Mouse (Mus musculus): ENCODE measurements at regions not wholly inside any gene's neighbourhood (a gene's known extent, or its start where the extent isn't known, plus 50 kb on each side); places are given as distances from the start of the nearest gene placed in this dataset.

DNA sequence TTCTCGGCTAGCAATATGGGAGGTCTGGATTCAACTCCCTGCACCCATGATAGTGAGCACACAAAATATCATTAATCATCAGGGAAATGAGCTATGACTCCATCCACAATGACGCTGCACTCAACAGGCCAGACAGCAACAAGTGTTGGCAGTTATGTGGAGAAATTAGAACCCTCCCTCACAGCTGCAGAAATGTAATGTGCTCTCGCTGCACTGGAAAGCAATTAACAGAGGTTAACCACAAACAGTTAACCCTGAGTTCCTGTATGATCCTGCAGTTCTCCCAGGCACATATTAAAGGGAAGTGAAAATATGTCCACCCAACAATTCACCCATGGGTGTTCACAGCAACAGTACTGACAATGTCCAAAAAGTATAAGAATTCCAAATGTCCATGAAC, 54.0 kb upstream of the Jade2 start:
- H3K4me1 ChIP-seq = peaks cover 14% of the 10 kb centered on the region
- H3K9ac ChIP-seq = no peak overlapping the region
- no peak overlapping the region for H3K4me3 ChIP-seq
- ATAC-seq (ENCODE audit: extremely low read depth, insufficient number of reproducible peaks, low FRiP score, low TSS enrichment) = no peak
- no peaks in the 10 kb centered on the region for H3K36me3 ChIP-seq
- H3K27ac ChIP-seq (replicated peaks) = no peak overlapping the region
- no peaks in the 10 kb centered on the region; the same call in 1 of the 2 replicates for H3K27me3 ChIP-seq (replicated peaks)
- no peak overlapping the region for H3K4me2 ChIP-seq
- WGBS = 63% methylated on average over 3 of the region's 3 CpGs
- no peaks in the 10 kb centered on the region for H3K9me3 ChIP-seq

DNA sequence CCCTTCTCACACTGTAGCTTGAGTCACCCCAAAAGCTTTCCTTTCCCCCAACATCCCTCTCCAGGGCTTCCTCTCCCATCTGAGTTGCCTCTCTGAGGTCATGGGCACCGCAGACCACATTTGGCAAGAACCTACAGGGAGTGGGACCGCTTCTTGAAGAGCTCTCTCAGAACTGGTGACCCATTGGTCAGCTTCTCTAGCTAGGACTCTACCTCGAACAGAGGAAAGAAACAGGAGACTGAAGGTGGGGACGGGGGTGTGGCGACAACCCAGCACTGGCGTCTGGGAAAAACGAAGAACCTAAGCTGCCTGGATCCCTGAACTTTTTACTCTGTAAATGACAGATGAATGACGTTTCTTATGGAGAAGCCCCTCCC, 51.8 kb upstream of the Cdkn2aipnl start:
- ATAC-seq (ENCODE audit: extremely low read depth, insufficient number of reproducible peaks, low FRiP score, low TSS enrichment) = 0 out of 2 replicates have a peak, but pooled peaks have one; percentile 6

DNA sequence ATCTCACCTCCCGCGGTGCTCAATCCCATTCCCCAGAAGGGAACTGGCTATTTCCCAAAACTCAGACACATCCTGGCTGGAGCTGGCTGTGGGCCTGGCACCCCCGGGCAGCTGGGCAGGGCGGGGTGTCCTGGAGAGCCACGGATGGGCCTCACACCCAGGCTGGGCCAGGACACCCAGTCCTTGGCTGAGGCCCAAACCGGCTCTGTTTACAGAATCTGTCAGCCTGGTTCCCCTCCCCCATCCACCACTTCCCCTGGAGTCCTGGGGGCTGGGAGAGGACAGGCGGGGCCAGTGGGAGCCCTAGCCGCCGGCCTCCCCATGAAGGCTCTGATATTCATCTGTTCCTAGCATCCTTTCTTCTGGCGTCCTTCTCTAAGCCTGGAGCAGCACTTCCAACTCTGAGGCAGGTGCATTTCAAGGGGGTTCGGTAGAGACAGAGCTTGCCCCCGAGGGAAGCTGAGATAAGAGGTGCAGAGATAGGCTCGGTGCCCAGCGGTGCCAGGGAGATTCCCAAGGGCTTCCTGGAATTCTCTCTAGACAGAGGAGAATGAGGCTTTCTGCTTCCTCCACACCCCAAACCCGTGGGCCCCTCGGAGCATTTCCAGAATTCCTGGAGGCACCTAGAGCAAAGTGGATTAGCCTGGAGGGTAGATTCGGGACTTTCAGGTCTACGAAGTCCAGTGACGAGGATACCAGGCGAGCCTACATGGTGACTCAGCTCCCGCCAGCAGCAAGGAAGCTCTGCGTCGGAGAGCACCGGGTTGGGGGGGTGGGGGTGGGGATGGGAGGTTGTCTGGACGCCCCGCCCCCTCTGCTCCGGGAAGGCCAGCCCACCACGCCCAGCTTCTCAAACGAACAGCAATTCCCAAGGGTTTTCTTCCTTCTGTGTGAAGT, 51.2 kb upstream of the Cdkn2aipnl start:
- peaks cover 28% of the 10 kb centered on the region for H3K4me1 ChIP-seq
- no peaks in the 10 kb centered on the region for H3K36me3 ChIP-seq
- peak overlapping the region; percentile 94 for H3K27ac ChIP-seq (replicated peaks)
- peak overlapping the region; percentile 50 for H3K4me3 ChIP-seq
- WGBS = under 1% methylated on average over 29 of the region's 29 CpGs
- no peaks in the 10 kb centered on the region for H3K9me3 ChIP-seq
- peak overlapping the region; percentile 81 for H3K4me2 ChIP-seq
- peak; percentile 70 for ATAC-seq (ENCODE audit: extremely low read depth, insufficient number of reproducible peaks, low FRiP score, low TSS enrichment)
- H3K9ac ChIP-seq = peak overlapping the region; percentile 73
- H3K27me3 ChIP-seq (replicated peaks) = no peaks in the 10 kb centered on the region

More for the DNA sequence above, 51.8 kb upstream of the Cdkn2aipnl start:
- Histone ChIP-seq H3K9ac (peak overlapping the region; percentile 73), H3K9me3 (no peaks in the 10 kb centered on the region), H3K27ac (replicated peaks) (peak overlapping the region; percentile 94), H3K4me2 (peak overlapping the region; percentile 81), H3K27me3 (replicated peaks) (no peaks in the 10 kb centered on the region), H3K36me3 (no peaks in the 10 kb centered on the region), H3K4me1 (peaks cover 28% of the 10 kb centered on the region), H3K4me3 (peak overlapping the region; percentile 50)
- WGBS = 7% methylated on average over 8 of the region's 8 CpGs
